Mouse (Mus musculus) T-helper 17 cell (primary cell): Measurements from ENCODE around the gene Taar7e.
"Not testable (repeated sequence)": the region's sequence is repeated elsewhere in the genome, so short reads cannot be mapped to it uniquely, and the experiment has no call there.

Experiments used
- in situ Hi-C, 2 experiments: fragments of 300-600 bp; cut with MboI, MseI; formaldehyde crosslinking; loops; 1 replicate in 1 of 2; 2 replicates in 1 of 2; pipeline ENCODE4 v1.15.1; 2025; ENCODE audit warnings: high pct_unique_total_duplicates in 2 of 2

The Taar7e gene

DNA sequence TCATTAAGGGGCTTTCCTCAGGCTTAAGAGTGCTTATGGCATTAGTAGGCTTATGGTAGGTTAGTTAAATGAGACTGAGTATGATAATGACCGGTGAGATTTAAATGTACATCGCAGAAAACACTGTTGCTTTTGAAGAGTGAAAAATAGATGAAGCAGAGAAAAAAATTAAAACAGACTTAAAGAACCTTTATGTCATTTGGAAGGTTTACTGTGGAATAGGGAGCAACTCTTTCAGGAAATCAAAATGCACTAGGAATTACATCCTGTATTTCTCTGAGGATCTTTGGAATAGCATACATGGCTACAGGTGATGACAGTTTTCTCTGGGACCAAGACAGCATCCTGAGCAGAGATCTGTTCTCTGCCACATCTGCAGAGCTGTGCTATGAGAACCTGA, at the start of gene Taar7e:
Gene Taar7e, plus strand, starts transcription at position 301 of the 400 bp plus-strand sequence.
- in situ Hi-C loops: no loop called here

DNA sequence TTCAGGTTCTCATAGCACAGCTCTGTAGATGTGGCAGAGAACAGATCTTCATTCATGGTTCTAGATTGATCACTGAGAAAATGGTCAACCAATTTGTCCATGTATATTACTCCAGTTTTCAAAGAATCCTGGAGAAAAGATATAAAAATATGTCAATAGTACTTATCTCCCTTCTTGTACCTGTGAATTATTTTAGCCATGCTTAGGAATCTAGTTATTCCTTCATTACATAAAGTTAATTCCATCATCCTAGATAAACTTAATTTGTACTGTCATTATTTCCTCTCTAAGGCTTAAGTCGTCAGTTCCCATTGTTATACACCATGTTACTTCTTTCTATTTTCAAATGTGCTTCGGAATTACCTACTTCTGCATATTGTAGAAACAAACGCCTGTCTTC, 44.0 kb upstream of the Taar7e start, which contains the start of gene Taar7a:
Gene Taar7a, minus strand, starts transcription at position 101 of the 400 bp plus-strand sequence.
- in situ Hi-C loops: no loop called here

DNA sequence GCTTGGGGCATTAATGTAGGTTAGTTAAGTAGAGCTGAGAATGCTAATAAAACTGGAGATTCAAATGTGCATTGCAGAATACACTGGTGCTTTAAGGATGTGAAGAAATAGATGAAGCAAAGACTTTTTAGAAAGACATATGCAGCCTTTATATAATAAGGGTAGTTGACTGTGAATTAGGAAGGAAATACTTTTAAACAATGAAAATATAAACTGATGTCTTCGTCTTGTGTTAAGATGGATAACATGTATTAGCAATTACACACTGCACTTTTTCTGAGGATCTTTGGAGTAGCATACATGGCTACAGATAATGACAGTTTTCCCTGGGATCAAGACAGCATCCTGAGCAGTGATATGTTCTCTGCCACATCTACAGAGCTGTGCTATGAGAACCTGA, 37.8 kb upstream of the Taar7e start, which contains the start of gene Taar7b:
Gene Taar7b, plus strand, starts transcription at position 301 of the 400 bp plus-strand sequence.
- in situ Hi-C loops: no loop called here

DNA sequence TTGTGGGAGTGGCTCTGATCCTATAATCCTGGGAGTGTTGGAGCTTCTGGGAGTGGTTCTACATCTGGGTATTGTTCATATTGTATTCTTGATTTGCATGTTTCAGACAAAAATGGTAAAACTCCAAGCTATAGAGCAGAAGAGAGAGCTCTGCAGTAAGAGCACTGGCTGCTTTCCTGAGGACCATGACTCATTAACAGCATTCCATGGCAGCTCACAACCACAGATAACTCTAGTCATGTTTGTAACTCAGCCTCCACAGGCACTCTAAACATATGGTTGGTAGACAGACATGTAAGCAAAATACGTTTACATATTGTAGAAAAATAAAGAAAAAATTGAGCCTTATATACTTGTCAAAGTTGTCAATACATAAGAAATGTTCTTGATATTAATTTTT, 31.0 kb upstream of the Taar7e start:
- in situ Hi-C loops: loop anchor here in 1 of 2 experiments (5.0 kb wide), 1 partner anchor 81 kb away; no protein-coding TSS in a partner anchor

DNA sequence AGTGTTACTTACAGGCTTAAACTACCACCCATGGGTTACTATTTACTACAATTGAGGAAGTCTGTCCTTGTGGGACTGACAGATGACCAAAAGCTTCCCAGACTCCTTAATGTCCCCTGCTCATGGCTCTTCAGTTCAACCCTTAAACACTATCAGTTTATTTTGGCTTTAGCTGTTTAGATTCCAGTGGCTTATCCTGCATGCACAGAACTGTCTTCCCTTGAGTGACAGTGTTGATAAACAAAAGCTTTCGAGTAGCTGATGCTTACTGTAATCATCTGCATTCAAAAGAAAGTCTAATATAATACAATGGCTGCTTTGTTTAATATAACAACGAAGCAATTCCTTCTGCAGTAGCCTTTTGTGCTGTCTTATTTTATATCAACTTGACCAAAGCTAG, 30.4 kb upstream of the Taar7e start:
- in situ Hi-C loops: loop anchor here in 1 of 2 experiments (5.0 kb wide), 1 partner anchor 80 kb away; no protein-coding TSS in a partner anchor

DNA sequence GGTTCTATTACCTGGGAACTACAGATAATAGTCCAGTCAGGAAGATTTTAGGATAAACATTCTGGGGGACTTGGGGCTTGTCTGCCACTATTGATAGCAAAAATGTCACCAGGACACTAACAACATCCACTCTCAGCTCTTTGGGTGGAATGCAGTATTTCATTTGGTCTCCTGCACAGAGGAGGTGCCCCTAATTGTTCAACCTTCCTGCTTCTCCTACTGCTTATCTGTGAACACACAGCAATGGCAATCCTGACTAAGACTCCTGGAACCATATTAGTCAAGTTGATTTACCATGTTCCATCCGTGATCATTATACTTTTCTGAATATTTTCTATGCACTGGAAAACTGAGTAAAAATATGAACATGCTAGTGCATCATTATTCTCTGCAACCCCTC, 29.3 kb upstream of the Taar7e start:
- in situ Hi-C loops: loop anchor here in 1 of 2 experiments (5.0 kb wide), 1 partner anchor 79 kb away; no protein-coding TSS in a partner anchor

DNA sequence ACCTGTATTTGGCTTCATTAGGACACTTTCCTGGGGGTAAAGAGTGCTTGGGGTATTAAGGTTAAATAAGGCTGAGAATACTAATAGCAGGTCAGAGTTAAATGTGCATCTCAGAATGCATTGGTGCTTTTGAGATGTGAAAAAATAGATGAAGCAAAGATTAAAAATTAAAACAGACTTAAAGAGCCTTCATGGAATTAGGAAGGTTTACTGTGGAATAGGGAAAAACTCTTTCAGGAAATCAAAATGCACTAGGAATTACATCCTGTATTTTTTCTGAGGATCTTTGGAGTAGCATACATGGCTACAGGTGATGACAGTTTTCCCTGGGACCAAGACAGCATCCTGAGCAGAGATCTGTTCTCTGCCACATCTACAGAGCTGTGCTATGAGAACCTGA, 10.5 kb upstream of the Taar7e start, which contains the start of gene Taar7d:
Gene Taar7d, plus strand, starts transcription at position 301 of the 400 bp plus-strand sequence.
- in situ Hi-C loops: loop anchor here in 1 of 2 experiments (10.0 kb wide), 1 partner anchor 142 kb away; no protein-coding TSS in a partner anchor

DNA sequence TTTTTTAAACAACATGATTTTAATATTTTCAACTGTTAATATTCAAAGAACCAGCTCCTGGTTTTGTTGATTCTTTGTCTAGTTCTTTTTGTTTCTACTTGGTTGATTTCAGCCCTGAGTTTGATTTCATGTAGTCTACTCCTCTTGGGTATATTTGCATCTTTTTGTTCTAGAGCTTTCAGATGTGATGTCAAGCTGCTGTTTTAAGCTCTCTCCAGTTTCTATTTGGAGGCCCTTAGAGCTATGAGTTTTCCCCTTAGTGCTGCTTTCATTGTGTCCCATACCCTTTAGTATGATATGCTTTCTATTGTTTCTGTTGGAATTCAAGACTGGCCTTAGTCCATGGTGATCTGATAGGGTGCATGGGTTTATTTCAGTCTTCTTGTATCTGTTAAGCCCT, 6.1 kb upstream of the Taar7e start:
- in situ Hi-C loops: no loop called here

DNA sequence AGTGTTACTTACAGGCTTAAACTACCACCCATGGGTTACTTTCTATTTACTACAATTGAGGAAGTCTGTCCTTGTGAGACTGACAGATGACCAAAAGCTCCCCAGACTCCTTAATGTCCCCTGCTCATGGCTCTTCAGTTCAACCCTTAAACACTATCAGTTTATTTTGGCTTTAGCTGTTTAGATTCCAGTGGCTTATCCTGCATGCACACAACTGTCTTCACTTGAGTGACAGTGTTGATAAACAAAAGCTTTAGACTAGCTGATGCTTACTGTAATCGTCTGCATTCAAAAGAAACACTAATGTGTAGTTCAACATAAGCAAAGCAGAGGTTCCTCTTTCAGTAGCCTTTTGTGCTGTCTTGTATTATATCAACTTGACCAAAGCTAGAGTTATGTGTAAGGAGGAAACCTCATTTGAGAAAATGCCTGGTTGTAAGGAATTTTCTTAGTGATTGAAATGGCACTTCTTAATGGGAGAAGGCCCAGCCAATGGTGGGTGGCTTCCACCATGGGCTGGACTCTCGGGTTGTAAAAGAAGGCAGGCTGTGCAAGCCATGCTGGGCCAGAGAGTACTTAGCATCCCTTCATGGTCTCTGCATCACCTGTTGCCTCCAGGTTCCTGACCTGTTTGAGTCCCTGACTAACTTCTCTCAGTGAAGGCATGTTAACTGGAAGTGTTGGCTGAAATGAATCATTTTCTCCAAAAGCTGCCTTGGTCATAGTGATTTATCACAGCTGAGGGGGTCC, 2.9 kb downstream of the Taar7e start:
- in situ Hi-C loops: no loop called here

DNA sequence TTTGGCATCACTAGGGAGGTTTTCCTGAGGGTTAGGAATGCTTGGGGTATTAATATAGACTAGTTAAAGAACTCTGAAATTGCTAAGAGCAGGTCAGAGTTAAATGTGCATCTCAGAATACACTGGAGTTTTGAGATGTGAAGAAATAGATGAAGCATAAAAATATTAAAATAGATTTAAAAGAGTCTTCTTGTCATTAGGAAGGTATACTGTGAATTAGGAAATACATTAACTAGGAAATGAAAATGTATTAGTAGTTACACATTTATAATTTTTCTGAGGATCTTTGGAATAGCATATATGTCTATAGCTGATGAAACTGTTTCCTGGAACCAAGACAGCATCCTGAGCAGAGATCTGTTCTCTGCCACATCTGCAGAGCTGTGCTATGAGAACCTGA, 11.8 kb downstream of the Taar7e start, which contains the start of gene Taar7f:
Gene Taar7f, plus strand, starts transcription at position 301 of the 400 bp plus-strand sequence.
- in situ Hi-C loops: no loop called here

DNA sequence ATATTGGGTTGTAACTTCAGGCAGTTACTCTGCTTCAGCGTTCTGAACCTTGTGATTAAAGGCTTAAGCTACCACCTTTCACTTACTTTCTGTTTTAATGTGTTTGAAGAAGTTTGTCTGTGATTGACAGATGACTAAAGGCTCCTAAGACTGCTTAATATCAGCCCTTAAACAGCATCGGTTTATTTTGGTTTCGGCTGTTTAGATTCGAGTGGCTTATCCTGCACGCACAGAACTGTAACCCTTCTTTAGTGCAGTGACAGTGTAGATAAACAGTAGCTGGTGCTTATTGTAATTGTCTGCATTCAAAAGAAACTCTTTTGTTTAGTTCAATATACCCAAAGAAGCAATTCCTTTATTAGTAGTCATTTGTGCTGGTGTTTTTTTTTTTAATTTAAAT, 14.6 kb downstream of the Taar7e start:
- in situ Hi-C loops: no loop called here

DNA sequence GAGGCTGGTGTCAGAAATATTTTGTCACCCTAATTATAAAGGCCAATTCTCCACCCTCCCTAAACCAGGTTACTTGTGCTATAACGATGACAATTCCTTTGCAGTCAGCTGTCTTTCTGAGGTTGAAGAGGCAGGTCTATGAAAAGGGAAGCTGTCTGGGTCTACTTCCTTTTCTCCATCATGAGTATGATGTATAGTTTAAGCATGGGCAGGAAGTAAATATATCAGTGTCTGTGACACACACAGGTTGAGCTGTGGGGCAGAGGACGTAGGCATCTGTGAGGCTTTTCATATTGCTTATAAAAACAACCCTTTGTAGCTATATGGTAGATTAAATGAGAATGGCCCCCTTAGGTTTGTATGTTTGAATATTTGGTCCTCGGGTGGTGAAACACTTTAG, 21.6 kb downstream of the Taar7e start:
- in situ Hi-C loops: no loop called here

DNA sequence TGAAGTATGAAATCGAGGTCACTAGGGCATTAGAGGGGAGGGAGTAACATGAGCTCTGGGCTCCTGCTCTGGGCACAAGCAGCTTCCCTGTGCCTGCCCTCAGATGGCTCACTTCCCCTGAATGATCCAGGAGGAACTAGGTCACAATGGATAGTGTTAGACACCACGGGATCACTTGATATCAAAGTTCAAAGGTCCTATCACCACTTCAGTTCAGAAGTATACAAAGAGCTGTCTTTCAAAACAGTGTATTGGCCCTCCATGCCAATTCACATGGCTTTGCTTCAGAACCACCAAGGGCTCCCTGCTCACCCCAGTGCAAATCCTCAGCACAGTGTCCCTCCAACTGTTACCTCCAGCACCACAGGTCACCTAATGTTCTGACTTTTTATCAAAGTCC, 37.3 kb downstream of the Taar7e start:
- in situ Hi-C loops: not testable (repeated sequence)

DNA sequence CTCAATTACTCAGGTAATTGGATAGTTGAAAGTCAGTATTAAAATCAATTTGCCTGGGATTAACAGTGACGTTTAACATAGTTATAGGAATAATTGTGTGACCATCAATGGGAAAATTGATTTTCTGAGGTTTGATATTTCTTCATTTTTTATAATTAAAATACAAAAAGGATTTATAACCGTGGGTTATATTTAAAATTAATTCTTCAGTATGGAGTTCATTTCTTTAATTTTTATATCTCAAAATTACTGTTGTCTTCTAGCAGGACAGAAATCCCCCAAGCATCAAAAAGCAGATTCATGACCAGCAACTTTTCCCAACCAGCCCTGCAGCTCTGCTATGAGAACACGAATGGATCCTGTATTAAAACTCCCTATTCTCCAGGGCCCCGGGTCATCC, 38.8 kb downstream of the Taar7e start, which contains the start of gene Taar8a:
Gene Taar8a, plus strand, starts transcription at position 301 of the 400 bp plus-strand sequence.
- in situ Hi-C loops: not testable (repeated sequence)

DNA sequence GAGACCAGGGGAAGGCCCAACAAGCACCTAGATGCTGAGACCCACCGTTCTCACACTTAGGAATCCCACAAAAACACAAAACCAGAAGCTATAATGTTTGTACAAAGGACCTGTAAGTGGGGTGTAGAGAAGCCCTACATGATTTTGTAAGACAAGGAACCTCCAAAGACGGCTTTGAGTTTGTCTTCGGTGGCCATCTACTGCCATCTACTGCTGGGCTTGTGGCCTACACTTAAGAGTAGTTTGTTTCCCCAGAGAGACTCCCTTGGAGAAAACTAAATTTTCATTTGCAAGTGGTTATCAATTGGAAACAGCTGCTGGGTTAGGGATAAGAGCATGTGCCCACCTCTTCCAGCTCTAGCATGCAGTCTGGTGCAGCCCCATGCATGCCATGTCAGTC, 42.8 kb downstream of the Taar7e start:
- in situ Hi-C loops: no loop called here

DNA sequence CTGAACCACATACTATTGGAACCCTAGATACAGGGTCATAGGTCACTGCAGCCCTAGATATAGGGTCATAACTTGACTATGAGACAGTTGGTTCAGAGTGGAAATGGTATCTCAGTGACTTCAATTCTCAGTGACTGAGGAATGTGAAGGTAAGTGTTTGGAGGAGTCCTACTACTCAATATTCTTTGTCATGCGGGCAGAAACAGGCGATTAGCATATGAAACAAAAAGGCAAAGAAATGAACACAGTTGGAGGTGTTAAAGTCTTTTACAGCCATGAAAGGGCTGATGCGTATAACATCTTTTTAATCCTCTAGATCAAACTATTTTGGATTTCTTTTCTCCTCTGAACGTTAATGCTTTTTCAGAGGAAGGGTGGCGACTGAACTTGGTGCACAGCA, 48.5 kb downstream of the Taar7e start:
- in situ Hi-C loops: loop anchor here in 1 of 2 experiments (5.0 kb wide), 1 partner anchor 79 kb away; no protein-coding TSS in a partner anchor

DNA sequence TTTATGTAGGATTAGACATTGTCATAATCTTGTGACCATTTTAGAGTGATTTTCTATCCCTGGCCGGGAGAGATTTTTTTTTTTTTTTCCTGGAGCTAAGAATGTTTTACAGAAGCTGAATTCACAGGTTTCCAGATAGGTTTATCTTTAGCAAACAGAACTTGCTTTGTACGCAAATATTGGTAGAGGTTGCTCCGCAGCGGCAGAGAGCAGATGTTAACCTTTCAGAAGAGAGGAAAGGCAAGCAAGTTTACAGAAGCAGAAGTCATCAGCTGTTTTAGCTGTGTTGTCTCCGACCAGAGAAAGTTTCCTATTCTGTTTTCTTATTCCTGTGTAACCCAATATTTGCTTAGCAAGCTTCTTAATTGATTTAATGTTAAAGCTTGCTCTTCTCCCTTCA, 49.1 kb downstream of the Taar7e start:
- in situ Hi-C loops: loop anchor here in 1 of 2 experiments (5.0 kb wide), 1 partner anchor 79 kb away; no protein-coding TSS in a partner anchor

DNA sequence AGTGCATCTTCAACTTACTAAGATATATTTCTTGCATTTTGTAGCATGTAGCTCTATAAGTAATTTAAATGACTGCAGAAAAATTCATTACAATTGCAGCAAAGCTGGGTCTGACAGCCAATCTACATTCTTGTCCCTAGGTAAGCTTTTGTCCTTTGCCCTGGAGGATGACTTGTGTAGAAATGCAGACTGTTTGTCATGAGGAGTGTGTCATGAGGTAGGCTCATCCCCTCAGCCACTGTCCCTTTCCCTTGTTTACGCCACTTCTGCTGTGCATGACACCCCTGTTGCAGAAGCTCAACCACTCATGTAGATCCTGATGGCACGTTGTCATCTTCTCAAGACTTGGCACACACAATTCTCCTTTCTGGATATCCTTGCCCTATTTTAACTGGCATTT, 49.8 kb downstream of the Taar7e start:
- in situ Hi-C loops: loop anchor here in 1 of 2 experiments (5.0 kb wide), 1 partner anchor 80 kb away; no protein-coding TSS in a partner anchor
